Mouse (Mus musculus) skeletal muscle tissue, adult 2 months (tissue): ENCODE results near the gene Onecut3.

Experiments
- DNase-seq: peaks from one replicate; pipeline ENCODE4 v3.0.0-alpha.2; 2012; ENCODE audit warnings: low read depth, low spot score

Gene Onecut3

GRCm38 (mm10) chr10:80552364-80552763 lies 57.7 kb downstream of the Onecut3 start:
- no peak for DNase-seq

GRCm38 (mm10) chr10:80553575-80553974 lies 58.9 kb downstream of the Onecut3 start:
- no peak for DNase-seq

DNA sequence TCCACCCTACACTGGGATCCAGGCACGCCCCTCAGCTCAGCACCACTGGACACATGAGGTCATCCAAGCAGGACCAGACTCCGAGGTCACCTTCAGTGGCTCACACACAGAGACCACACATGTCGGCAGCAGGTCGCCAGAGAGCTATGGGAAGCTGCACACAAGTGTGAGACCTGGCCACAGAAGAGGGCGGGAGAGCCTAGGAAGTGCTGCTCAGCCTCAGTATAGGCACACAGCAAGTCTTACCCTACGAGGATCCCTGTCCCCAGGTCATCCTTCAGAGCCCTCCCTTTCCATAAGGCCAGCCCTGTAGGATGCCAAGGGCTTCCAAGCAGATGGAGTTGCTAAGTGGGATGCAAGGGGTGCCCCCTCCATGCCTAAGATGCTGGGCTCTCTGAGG lies 59.4 kb downstream of the Onecut3 start:
- DNase-seq, result no peak

DNA sequence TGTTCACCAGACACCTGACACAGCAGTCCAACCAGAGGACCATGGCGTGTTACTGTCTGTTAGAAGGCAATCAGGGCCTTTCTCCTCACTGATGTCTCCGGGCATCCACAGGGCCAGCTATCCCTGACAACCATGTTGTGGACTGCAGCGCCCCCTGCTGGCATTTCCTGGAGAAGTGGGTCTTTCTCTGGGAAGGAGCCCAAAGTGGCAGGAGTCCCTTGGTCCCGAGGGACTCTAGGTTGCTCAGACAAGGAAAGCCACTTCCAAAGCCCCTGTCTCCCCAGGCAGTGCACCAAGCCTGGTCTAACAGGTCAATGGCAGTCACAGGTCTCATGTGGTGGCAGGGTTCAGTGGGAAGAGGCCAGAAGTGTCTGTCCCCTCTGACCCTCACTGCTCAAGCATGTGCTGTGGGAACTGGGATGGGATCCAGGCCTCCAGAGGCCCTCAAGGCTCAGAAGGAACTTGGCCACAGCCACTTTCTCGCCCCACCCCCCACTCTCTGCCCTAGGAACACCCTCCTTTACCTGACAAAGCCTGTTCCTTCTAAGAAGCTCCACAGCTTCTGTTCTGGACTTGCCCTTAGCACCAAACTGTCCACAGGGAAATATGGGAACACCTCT lies 62.8 kb downstream of the Onecut3 start:
- DNase-seq, result peak; percentile 54

GRCm38 (mm10) chr10:80559431-80559830 lies 64.8 kb downstream of the Onecut3 start:
- no peak for DNase-seq

DNA sequence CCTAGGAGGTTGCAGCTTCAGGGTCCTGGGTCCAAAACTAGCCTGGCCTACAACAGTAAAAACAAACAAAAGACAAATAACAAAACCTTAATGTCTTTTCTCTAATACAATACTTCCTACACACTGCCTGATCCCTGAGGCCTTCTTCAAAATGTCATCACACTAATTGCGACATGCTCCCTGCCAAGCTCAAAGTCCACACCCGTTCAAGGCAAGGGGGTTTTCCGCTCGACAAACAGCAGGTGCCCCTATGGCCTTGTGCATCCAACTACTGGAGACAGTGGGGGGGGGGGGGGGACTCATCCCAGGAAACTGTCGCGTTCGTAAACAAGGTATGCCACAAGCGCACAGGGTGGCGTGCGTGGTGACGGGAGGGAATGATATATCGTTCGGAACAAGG lies 66.0 kb downstream of the Onecut3 start:
- DNase-seq, result no peak

GRCm38 (mm10) chr10:80561116-80561944 lies 66.7 kb downstream of the Onecut3 start, which contains the start of gene Rexo1:
Gene Rexo1, minus strand, starts transcription at chr10:80561560.
- DNase-seq, result peak; percentile 85

GRCm38 (mm10) chr10:80566375-80567092 lies 71.9 kb downstream of the Onecut3 start:
- peak; percentile 63 for DNase-seq
